Mouse (Mus musculus) spleen, adult 2 months (tissue): ENCODE measurements around the gene Lrguk.

ENCODE experiments used
- CTCF ChIP-seq: fragments of 200-500 bp; IDR thresholded peaks from 2 replicates; pipeline ENCODE4 v1.5.1; 2011; ENCODE audit warnings: mild to moderate bottlenecking, inconsistent platforms; ENCODE audit not compliant: insufficient read depth, insufficient read length, insufficient replicate concordance; ENCODE audit errors: extremely low read depth
- POLR2A ChIP-seq: fragments of 200-500 bp; IDR thresholded peaks from 2 replicates; pipeline ENCODE4 v1.6.1; 2011; ENCODE audit warnings: low read depth, low read length, inconsistent platforms

DNA sequence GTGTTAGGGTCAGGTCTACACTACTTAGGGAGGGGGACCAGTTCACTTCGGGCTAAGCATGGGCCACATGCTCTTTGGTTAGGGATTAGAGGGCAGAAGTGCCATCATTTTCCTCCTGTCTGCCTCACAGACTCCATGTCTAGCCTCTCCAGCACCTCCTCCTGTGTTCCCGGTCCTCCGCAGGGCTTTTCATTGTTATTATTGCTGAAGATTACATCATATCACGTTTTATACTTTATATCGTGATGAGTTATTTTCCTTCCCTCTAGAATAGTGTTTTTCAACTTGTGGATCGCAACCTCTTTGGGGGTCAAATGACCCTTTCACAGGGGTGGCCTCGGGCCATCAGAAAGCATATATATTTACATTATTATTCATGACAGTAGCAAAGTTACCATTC lies 37.5 kb downstream of the Lrguk start:
- TF ChIP-seq POLR2A (no peak), CTCF (no peak)
